Mouse (Mus musculus) frontal cortex, postnatal 10 days (tissue): ENCODE results near the gene Ahcyl2.
"Not testable (repeated sequence)": the region's sequence is repeated elsewhere in the genome, so short reads cannot be mapped to it uniquely, and the experiment has no call there.

Source experiments
- DNase-seq, 2 experiments: peaks; one replicate each; pipeline ENCODE4 v3.0.0; 2022; ENCODE audit warnings: low spot score in 2 of 2, mixed read lengths in 1 of 2

The Ahcyl2 gene

DNA sequence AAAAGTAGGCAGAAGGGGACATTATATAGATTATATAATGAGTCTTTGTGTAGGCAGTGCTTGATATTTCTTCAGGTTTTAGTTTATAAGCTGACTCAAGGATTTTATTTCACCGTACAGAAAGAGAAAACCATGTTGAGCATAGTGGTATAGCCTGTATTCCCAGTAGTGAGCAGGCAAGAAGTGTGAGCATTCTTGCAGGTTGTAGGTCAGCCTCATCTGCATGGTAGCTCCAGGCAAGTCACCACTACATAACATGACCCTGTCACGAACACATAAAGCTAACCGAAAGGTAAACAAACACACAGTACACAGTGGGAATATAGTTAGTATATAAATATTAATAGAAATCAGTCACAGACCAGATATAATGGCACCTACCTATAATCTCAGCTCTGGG is 47.2 kb downstream of the Ahcyl2 start:
- DNase-seq, result no peak

DNA sequence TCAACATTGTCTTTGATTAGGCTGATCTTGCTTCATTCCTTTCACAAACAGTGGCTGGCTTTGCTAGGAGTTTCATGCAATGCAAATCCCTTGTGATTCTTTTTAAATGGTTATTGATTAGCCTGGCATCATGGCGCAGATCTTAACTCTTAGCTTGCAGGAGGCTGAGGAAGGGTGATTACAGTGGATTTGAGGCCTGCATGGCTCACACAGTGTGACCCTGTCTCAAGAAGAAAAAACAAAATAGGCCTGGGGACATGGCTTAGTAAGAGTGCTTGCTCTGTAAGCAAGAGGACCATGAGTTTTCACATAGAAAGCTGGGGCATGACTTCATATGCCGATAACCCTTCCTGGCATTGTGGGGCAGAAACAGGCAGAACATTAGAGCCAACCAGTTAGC is 47.8 kb downstream of the Ahcyl2 start:
- no peak for DNase-seq

DNA sequence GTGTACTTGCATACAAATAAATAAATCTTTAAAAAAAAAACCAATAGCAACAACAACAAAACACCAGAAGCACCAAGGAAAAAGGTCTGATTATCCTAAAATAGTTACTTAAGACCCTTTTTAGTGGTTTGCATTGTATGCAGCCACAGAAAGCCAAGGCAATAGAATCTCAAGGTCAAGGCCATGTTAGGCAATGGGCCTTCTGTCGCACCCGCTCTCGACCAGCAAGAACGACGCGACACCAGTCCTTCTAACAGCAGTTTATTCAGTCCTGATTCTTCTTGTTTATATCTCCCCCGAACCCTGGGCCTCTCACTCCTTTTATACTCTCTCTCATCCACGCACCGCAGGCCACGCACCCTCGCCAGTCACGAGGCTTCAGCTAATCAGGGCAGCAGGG is 48.6 kb downstream of the Ahcyl2 start:
- not testable (repeated sequence) for DNase-seq

DNA sequence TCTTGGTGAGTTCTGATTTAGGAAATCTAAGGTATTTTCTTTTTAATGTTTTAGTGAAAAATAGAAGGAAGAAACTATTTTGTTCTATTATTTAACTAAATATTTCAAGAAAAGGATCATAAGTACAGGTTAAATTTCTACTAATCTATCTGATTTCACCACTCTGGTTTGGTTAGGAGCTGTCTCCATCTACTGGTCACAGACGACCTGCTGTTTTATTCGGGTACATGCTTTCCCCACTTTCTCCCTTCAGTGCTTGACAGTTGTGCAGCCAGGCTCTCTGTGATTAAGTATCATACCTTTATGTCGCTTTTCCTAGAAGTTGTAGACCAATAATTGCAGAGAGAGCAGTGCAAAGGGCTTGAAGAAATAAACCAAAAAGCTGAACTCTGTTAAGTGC is 51.5 kb downstream of the Ahcyl2 start:
- DNase-seq, result peak in 1 of 2 experiments; percentile 19

DNA sequence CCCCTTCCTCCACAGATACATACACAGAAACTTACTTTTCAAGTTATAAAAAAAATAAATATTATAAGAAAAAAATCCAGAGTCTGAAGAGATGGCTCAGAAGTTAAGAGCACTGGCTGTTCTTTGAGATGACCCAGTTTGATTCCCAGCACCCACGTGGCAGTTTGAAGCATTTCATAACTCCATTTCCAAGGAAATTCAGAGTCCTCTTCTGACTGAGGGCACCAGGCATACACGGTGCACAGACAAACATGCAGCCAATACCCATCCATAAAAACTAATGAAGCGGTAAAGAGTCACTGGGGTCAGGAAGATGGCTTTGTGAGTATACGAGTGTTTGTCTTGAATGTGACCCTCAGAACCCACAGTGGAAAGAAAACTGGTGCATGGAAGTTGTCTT is 52.5 kb downstream of the Ahcyl2 start:
- DNase-seq, result no peak

DNA sequence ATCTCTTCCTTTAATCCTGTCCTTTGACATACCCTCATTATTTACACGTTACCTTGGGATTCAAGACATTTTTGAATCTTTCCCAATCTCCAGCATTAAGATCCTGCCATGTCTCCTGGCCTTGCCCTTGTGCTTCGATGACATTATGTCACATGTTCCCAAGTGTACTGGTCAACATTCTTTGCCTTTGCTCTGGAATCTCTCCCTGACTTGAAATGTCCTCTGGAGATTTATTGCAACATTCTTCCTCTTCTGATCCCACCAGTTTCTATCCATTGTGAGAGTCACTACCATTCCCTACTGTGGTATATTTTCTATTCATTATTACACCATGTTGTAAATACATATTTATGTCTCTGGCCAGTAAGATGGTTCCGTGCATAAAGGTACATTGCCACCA is 53.1 kb downstream of the Ahcyl2 start:
- DNase-seq, result no peak

DNA sequence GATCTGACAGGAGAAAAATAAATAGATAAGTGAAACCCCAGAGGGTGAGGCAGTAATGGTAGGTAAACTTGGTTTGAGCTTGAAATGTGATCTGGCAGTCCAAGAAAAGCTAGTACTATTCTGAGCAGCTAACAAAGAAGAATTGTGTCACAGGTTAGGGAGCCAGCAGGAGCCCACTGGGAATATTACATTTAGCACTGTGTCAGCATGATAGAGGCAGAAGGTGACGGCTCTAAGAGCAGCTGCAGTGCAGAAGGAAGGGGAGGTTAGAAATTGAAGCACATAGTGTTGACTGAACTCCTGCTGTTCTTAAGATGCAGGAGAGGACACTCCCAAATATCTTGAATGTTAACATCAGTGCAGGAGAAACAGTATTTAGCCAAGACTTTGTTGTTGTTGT is 54.0 kb downstream of the Ahcyl2 start:
- DNase-seq, result no peak

DNA sequence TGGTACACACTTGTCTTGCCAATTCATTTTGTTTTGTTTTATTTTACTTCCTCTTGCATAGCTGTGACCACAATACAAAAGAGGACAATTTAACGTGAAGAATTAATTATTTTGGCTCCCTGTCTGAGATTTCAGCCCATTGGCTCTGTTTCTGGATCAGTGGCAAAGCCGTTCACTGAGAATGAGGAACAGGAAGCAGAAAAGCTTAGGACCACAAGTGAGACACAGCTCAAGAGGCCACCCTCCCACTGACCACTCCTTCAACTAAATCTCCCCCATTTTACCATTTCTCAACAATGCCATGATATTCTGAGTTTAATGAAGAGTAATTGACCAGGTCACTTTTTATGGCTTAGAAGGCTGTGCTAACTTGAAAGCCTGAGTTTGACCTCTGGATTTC is 57.5 kb downstream of the Ahcyl2 start:
- DNase-seq, result no peak

DNA sequence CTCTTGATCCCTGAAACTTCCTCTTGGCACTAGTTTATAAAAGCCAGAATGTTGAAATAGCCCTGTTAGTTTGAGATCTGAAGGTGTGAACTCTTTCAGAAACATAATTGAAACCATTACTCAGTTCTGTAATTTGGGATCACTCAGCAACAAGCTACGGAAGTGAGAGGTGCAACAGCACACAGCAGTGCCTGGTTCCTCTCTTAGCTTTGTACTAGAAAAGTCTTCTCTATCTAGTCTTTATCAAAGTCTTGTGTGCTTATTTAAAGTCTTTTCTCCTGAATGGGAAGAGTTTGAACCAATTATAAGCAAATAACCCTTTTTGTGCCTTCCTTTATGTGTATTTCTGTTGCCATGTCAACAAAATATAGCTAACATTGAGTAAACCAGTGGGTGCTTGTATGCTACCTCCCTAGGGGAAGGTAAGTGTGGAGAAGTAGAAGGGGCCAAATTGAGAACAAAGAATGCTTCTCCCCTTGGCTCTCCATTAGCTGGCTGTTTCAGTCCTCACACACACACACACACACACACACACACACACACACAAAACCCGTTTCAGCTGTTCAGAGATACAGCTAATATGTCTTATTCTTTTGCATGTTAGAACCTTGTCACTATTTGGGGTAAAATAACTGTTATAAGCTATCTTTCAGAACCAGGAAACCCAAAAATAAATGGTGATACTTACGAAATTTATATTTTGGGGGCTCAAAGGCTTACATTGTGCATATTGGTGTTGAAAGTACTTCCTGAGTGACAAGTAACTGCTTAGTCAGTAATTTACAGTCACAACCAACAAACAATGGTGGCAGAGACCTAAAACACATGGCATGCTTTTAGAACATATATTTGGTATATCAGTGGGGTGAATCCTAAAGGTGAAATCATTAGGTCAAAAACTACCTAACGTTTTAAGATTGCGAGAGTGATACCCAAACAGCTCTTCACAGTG is 59.8 kb downstream of the Ahcyl2 start:
- no peak for DNase-seq

DNA sequence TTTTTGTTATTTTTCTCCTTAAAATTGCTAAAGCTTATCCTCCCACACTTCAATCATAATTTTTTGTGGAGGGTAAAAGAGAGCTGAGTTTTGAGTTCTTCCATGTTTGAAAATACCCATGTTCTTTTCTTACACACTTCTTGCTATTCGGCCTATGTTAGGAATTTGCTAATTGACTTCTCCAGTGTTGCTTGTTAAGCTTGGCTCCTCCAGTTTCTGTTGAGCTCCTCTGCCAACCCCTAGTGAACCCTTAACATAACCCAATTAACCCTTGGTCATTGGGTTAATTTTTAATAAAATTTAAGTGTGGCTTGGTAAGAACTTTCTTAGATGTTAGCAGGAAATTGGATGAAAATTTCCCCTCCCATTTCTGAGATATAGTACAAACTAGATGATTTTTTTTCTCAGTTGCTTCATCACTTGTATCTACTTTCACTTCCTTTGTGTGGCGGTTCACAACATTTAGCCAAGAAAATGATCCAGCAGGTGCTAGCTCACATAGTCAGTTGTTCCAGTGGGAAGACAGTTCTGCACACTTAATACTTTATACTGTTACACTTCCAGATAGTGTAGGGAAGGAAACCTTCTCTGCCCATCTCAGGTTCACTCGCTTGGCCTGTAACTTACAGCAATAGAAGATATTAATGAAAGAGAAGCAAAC is 60.9 kb downstream of the Ahcyl2 start:
- no peak for DNase-seq

DNA sequence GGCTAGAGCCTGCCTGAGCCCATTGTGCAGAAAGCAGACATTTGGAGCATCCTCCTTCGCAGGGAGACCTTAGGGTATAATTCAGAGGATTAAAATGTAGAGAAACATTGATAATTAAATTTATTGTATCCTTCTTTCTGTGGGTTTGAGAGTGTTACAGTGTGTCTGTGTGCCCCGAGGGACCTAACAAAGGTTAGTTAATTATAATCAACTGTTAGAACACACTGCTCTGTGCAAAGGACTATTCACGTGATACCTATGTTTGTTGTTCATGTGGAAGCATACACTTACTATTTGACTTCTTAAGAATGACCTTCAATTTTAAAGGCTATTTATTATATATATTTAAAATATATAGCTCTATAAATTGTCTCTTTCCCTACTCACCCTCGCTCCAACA is 64.5 kb downstream of the Ahcyl2 start:
- DNase-seq, result no peak

DNA sequence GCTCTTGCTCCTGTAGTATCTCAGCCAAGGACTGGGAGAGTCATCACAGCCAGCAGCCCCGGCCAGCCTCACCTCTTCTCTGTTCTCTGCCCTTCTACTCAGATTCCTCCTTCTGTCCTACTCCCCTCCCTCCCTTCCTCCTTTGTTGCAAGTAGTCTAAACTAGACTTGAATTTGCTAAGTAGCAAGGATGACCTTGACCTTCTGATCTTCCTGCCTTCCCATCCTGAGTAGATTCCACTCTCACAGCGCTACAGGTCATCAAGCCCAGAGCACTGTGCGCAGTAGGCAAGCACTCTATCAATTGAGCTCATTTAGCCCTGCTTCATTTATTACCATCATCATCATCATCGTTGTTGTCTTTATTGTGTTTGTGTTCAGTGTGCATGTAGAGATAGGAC is 65.3 kb downstream of the Ahcyl2 start:
- no peak for DNase-seq

DNA sequence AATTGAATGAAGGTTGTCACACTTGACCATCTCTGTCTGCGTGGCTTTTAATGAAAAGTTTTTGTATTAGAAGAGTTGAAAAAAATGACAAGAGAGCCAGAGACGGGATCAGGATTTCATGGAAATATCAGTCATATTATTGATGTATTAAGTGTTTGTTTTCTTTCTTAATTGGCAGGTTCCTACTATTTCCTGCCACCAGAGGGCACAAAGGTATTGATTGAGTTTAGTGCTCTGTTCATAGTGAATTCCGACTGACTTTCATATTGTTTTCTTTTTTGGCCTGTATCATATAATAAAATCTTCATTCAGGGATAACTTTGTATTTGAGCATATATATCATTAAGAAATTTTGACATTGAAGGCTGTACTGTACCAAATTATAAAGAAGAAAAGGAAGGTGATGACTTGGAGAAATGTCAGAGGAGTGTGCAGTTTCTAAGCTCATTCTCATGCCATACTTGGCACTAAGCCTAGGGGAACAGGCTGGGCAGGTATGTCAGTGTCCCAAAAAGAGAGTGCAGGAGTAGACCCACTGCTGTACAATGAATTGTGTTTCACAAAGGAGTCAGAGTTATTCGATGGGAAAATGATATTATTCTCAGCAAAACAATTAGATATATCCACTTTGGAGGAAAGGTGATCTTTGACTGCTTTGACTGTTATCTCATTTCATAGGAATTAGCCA is 65.9 kb downstream of the Ahcyl2 start:
- DNase-seq, result no peak

DNA sequence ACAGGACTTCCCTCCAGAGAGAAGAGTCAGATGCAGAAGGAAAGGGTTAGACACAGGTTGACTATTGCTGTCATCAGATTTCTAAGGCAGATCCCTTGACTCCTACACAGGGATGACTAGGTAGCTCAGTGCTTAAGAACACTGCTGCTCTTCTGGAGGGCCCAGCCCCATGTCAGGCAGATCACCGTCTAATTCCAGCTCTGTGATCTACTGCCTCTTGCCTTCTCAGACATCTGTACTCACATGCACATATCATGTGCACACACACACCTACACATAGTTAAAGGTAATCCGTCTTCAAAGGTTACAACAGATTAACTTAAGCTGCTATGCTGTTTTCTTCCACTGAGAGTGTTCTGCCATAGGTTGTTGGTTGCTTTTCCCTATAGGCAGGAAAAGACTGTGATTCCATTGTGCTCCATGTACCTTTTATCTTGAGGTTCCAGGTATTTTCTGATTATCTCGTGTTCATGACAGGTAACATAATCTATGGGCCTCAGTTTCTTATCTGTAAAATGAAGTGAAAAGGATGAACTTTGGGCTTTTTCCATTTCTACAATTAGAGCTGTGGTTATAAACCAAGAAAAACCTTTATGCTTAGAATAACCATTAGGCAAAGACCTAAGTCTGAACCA is 67.8 kb downstream of the Ahcyl2 start:
- no peak for DNase-seq

DNA sequence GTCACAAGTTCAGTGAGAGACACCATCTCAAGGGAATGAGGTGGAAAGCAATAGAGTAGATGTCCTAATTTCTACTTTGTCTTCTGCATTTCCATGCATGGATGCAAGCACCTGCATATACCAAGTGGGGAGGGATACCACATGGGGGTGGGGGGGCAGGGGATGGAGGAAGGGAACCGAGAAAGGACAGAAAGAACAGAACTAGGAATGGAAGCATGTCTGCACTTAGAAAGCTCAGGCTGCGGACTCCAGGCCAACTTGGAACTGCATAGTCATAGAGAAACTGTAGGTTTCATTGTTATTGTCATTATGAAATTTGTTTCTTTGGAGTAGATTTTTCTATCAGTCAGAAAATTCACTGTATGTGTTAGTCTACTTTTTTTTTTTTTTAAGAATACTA is 69.8 kb downstream of the Ahcyl2 start:
- DNase-seq, result no peak

DNA sequence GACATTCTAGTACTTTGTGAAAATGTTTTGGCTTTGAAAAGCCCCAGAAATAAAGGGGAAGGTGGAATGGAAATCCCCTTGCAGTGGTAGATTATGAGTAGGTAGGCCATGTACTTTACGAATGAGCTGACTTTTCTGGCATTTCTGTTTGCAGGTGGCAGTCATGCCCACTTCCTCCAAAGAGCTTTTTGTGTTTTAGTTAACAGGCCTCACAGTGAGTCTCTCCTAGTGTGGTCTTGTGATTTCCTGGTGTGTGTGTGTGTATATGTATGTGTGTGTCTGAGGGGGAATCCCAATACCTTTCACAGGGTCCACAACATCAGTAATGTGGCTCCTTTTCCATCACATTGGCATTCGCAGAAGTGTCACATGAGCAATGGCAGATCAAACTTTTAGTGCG is 70.7 kb downstream of the Ahcyl2 start:
- DNase-seq, result no peak

DNA sequence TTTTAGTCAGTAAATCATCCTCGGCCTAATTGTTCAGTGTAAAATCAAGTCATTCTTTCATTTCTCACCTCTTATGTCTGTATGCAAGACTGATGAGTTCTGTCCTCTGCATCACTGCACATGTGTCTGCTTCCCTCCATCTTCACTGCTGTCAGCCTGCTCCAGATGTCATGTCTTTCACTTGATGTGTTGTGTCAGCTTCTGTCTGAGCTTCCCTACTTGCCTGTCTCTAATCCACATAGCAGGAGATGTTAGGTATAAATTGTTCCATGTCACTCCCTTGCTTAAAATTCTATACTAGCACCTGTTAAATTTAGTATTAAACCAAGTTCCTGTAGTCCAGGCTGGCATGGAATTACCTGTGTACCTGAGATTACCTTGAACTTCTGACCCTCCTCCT is 72.2 kb downstream of the Ahcyl2 start:
- DNase-seq, result no peak

DNA sequence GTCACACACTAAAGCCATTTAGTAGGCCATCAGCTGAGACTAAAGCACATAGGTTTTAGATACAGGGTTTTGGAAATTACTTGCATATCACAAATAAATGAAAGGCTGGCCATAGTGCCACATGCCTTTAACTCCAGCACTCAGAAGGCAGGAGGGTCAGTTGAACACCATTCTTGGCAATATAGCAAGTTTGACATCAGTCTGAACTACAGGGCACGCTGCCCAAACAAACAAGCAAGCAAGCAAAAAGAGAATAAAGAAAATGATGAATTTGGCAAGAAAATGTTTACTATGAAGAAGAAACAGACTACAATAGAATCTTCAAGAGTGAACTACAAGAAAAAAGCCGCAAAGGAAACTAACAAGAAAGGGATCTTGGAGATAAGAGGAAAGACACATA is 73.7 kb downstream of the Ahcyl2 start:
- DNase-seq, result no peak

DNA sequence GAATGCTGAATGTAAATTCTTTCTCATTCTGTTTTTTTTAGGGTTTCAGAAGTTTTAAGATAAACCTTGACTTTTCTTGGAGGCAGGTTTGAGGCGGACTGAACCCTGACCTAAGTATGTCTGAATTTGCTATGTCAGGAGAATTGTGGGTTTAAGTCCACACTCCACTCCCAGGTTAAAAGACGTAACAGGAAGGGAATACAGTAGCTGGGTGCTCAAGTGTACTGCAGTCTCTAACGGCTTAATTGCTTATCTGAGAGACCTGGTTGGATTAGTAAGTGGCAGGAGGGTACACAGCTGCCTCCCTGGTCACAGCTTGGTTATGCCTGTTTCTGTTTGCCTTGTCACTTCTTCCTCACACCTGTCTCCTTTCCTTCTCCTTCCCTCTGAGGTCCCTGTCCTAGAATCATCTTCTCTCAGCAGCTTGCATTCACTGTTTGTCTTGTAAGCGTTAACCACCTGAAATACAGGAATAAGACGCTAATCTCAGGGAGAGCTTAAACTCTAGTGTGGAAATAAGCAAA is 79.9 kb downstream of the Ahcyl2 start:
- no peak for DNase-seq

DNA sequence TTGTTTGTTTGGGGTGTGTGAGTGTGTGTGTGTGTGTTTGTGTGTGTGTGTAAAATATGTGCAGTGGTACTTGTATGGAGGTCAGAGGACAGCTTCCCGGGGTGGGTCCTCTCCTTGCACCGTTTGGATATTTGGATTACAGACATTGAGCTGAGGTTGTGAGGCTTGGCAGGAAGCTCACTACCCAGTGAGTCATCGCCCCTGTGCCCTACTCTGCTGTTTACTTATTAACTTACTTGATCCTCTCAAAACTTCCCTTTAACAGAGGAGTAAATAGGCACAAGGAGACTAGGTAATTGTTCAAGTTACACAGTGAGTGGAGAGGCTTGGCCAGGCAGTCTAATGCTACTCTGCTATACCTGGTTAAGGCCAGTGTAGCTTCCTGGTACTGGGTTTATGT is 81.0 kb downstream of the Ahcyl2 start:
- no peak for DNase-seq

DNA sequence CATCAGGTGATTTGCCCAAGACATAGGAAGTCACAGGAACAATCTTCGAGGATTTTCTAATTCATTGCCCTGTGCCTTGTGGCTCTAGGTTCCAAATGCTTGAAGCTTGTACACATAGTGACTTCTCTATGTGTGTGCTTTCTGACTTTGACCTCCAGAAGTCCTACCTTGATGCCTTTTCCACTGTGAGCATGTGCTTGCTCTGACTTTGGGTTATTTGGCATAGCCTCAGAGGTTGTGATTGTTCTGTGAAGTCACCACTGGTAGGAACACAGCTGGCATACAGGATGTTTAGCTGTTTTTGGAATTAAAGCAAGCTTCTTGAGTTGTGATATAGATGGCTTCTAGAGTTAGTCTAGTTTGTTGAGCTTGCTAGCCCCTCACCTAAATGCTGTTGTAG is 82.3 kb downstream of the Ahcyl2 start:
- DNase-seq, result no peak

DNA sequence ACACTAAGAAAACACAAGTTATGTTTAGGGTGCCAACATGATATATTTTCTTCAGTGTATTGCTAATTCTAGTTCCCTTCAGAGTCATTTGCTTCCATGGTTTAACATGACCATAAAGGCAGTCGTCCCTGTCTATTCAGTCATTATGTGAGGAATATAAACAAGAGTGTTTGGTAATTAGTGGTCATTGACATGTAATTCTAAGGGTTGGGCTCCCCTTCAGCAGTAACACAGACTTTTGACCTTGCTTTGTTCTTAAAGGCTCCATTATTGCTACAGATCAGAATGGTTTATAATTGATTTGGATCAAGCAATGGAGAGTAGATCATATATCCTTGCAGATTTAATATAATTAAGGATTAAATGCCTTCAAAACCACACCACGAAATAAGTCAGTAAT is 82.9 kb downstream of the Ahcyl2 start:
- DNase-seq, result no peak
